Mouse (Mus musculus): ENCODE data around the gene Lnx2.

The Lnx2 gene

GRCm38 (mm10) chr5:147077305-147078034, 1.1 kb upstream of the Lnx2 start:
- under 1% methylated on average over 57 of the region's 57 CpGs for WGBS

DNA sequence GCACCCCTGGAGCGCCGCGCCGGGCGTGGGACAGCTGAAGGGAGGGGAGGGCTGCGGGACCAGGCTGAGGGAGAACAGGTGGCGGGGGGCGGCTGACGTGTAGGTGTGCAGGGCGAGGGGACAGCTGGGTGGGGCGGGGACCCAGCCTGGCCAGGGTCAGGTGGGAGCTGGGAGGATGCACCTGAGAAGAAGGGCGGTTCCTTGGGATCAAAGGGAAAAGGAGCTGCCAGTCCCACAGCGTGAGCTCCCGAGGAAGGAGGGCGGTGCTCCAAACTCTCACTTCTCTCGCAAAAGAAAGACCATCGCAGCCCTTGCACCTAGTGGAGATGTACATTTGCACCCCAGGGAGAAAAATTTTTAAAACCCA, 396 bp upstream of the Lnx2 start, which contains the start of gene Polr1d:
Gene Polr1d (plus strand): TSS at position 252 of the 367 bp plus-strand sequence.
- 0% methylated on average over 17 of the region's 17 CpGs for WGBS

DNA sequence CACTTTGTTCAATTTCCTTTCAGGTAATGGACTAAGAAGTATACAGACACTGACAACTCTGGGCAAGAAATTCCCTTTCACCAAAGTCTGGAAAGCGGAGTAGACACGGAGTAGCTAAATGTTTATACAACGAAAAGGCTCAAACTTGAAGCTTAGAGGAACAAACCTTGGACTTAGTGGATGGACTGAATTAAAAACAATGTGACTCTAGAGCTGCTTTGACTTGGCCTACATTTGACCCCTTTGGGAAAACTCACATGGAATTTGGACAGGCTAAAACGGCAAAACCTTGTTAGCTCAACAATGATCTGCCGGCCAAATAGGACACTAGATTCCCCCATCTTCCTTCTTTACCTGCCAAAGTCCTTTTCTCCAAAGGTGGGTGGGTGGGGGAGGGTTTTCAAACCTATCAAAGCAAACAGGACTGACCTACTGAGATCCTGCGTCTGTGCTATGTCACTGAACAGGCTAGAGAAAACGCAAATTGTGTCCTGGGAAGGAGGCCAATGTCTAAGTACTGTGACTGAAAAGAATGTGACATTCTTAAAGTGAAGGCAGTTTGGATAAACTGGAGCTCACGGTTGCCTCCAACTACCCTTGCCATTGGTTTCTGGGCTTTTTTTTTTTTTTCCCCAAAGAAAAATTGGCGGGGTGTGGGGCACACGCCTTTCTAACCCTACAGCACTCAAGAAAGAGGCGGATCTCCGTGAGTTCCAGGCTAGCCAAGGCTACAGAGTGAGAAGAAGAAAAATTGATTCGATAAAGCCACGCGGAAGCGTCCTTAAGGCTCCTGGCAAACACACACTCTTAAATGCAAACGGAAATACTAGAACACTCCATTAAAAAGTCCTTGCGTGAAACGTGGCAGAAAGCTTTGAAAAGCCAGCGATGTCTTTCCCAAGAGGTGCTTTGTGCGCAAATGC, 1.0 kb downstream of the Lnx2 start:
- 15% methylated on average over 21 of the region's 21 CpGs for WGBS

DNA sequence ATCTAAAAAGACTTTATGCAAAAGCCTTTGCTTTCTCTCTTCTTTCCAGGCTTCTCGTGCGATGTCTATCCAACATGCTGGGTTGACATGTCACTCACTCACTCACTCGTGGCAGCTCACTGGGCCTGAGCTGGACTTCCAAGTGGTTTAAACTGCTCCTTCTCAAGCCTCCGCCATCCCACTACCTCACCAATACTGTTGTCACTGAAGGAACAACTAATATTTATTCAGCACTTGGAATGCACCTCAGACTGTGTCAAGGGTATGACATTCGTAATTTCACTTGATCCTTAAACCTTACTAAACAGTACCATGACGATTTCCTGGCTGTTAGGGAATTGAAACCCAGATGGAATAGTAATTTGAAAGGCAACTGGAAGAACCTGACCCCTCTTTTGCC, 2.6 kb downstream of the Lnx2 start:
- WGBS = 86% methylated on average over 6 of the region's 6 CpGs

- WGBS = 72% methylated on average over 4 of the region's 4 CpGs
Observed at GRCm38 (mm10) chr5:147071886-147072285, 4.5 kb downstream of the Lnx2 start.

- WGBS = 83% methylated on average over 16 of the region's 16 CpGs
Observed at GRCm38 (mm10) chr5:147070791-147071516, 5.4 kb downstream of the Lnx2 start.

DNA sequence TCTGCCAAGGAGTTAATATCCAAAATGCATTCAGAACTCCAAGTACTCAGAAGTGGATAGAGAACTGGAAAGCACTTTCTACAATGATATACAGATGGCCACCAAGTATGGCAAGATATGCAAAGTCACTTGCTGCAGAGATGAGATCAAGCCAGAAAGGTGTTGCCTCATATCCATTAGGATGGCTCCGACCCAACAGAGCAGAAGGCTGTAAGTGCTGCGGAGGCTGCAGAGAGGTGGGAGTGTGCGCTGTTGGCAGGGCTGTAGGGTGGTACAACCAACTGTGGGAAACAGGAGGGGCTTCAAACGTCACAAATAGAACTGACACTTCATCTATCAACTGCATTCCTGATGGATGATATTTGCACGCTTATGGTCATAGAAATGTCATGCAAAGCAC, 7.5 kb downstream of the Lnx2 start:
- 49% methylated on average over 5 of the region's 5 CpGs for WGBS

GRCm38 (mm10) chr5:147066965-147067364, 9.4 kb downstream of the Lnx2 start:
- 77% methylated on average over 5 of the region's 5 CpGs for WGBS

- 73% methylated on average over 4 of the region's 4 CpGs for WGBS
Observed at GRCm38 (mm10) chr5:147066129-147066528, 10.3 kb downstream of the Lnx2 start.

DNA sequence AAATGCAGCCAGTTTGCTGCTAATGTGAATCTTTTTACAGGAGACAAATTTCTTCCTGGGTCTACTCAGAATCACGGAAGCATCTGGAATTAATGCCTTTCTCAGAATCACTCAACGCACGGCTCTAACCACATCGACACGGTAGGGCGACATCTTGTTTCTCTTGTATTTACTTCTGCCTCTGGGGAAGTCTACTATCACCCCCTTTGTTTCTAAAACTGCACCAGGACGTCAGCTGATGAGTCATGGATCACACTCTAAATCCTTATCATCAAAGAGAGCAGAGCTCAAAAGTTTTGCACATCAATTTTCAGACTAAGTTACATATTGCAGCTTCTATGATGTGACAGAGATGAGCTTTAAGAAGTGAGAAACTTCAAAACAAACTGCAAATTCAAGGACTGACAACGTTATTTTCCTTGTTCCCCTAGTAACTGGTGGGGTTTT, 13.1 kb downstream of the Lnx2 start:
- WGBS = 45% methylated on average over 8 of the region's 8 CpGs

DNA sequence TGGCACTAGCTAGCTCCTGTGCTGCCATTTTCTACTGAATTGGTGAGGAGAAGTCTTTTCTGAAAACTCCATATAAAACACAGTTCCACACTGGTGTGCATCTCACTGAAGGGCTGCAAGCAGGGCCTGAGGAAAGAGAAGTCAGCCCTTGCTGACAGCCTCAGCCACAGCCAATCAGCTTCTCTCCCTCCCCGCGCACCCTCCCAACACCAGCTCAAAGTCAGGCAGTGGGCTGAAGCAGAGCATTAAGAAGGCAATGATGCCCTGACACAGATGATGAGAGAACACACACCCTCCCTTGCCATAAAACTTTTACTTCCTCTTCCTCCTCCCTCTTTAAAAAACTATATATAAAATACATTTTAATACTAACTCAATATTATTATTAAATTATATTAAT, 16.4 kb downstream of the Lnx2 start:
- WGBS = 87% methylated on average over 2 of the region's 2 CpGs

GRCm38 (mm10) chr5:147059319-147059718, 17.1 kb downstream of the Lnx2 start:
- 78% methylated on average over 9 of the region's 9 CpGs for WGBS

GRCm38 (mm10) chr5:147058661-147059060, 17.7 kb downstream of the Lnx2 start:
- 92% methylated on average over 5 of the region's 5 CpGs for WGBS

GRCm38 (mm10) chr5:147057626-147058414, 18.6 kb downstream of the Lnx2 start:
- WGBS = 87% methylated on average over 9 of the region's 9 CpGs

- WGBS = 92% methylated on average over 10 of the region's 10 CpGs
Observed at GRCm38 (mm10) chr5:147056712-147057290, 19.6 kb downstream of the Lnx2 start.

DNA sequence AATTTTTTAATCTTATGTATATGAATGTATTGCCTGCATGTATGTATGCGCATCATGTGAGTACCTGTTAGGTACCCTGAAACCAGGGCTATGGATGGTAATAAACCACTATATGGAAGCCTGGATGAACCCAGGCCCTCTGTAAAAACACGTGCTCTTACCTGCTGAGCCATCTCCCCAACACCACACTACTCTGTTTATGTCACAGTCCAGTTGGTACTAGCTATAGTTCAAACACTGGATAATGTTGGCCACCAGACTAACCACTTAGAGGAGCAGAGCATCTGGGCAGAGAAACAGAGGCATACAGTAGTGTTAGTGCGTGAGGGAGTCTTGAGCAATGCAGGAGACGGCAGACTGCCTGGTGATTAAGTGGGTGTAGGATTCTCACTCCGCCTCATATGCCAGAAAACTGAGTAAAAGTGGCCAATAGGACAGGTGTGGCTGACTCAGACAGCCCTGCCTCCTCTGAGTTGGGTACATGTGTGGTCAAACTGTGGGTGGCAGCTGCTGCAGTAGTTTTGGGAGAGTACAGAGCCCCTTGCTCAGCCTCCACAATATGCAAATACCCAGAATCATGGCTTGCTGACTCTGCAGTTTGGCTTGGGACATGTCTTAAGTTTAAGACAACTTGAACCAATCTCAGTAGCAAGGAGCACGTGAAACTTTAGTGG, 20.7 kb downstream of the Lnx2 start:
- WGBS = 65% methylated on average over 6 of the region's 6 CpGs

GRCm38 (mm10) chr5:147054747-147055270, 21.6 kb downstream of the Lnx2 start:
- WGBS = 45% methylated on average over 2 of the region's 2 CpGs

DNA sequence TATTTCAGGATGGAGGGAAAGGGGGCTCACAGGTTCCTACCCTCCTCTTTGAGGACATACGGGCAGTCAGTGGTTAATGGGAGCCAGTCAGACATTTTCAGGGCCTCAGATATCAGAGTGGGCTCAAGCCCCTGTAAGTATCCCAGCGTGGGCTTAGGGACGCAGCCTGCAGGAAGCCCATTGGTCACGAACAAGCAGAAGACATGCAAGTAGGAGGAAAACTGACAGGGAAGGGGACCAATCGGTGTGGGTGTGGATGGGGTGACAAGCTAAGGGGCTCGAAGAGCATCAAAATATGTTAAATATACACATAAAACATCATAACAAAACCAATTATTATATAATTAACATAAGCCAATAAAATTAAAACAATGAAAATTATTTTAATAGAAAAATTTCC, 22.1 kb downstream of the Lnx2 start:
- 62% methylated on average over 6 of the region's 6 CpGs for WGBS

DNA sequence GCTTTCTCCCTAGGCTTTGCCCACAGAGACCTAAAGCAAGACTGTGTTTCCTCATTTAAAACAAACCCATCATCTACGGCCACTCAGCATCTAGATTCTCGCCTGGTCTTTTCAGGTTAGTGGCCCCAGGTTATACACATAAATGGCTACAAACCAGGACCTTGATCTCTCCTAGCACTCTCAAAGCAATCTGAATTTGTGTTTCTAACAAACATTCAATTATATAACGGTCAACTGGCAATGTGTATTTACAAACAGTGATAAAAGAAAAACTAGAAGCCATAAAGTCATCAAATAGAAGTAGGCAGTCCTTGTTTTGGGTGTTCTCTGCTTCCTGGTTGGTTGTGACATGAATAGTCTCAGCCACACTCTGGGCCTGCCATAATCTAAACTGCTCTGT, 22.9 kb downstream of the Lnx2 start:
- WGBS = 92% methylated on average over 3 of the region's 3 CpGs

- WGBS = 81% methylated on average over 6 of the region's 6 CpGs
Observed at GRCm38 (mm10) chr5:147053071-147053470, 23.3 kb downstream of the Lnx2 start.

Data from cerebral cortex, adult 2 months (tissue).